31 mouse cellular contexts compared by ENCODE assay signal in the genomic region with DNA sequence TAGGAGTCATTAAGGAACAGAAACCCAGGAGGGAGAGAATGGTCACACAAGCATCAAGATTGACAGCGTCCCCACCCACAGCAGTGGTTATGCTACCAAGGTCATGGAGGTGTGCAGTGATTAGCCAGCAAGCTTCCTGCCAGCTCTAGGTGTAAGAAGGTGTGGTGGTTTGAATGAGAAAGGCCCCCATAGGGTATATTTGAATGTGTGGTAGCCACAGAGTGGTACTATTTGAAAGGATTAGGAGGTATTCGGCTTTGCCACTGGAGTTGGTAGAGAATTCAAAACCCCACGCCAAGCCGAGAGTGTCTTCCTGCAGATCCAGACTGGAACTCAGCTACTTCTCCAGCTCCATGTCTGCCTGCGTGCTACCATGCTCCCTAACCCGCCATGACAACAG. TPM values are rescaled to one million over a fixed set of nuclear protein-coding genes. Genes with fewer than 3 reads are reported as not detected.
A peak's percentile ranks its signal among the peaks of the same experiment; 100 is the strongest.
DNase-seq lines count a peak whose midpoint lies in the region; ATAC-seq and TF ChIP-seq lines count a peak whose summit lies in the region.
"Had no signal": no experiment of that assay in that cellular context is flagged by ENCODE, and none has a peak within 500 bp of the region (broad histone marks: within the 10 kb centered on the region; RNA-seq: fewer than 3 reads in every experiment).

No protein-coding gene starts in this region.

- peak; percentile 69 for DNase-seq in heart, embryonic 10.5 days (ENCODE audit: low spot score)
- peak; percentile 16 for DNase-seq in T-cell, adult 2 months (ENCODE audit: low spot score)
- DNase-seq in gastrocnemius, postnatal 25 days = no peak
- DNase-seq in midbrain, embryonic 10.5 days (ENCODE audit: low spot score) = no peak
- DNase-seq: adrenal gland, adult 2 months; adrenal gland, postnatal 14 days; cerebellum, adult 11 months; cerebellum, adult 2 months; cerebellum, adult 9-11 months; cerebellum, postnatal 25 days; embryo, embryonic 11 days; gastrocnemius, postnatal 14 days; heart, adult 2 months; heart, postnatal 10 days; heart, postnatal 4 days; kidney, adult 2 months had no signal

- H3K4me2 ChIP-seq in heart, embryonic 11.5 days = no peak overlapping the region
- H3K4me2 ChIP-seq: embryonic facial prominence, embryonic 13.5 days; forebrain, embryonic 12.5 days; forebrain, embryonic 15.5 days; heart, embryonic 12.5 days; heart, embryonic 15.5 days; hindbrain, embryonic 15.5 days had no signal

- H3K36me3 ChIP-seq in heart, embryonic 10.5 days = no peaks in the 10 kb centered on the region
- no peaks in the 10 kb centered on the region for H3K36me3 ChIP-seq in heart, embryonic 11.5 days (ENCODE audit: control insufficient read depth, insufficient read depth, low read length)
- H3K36me3 ChIP-seq in E14TG2a.4 (ENCODE audit: insufficient read depth, low read length) = no peaks in the 10 kb centered on the region
- H3K36me3 ChIP-seq in midbrain, embryonic 10.5 days = no peaks in the 10 kb centered on the region
- H3K36me3 ChIP-seq: embryonic facial prominence, embryonic 10.5 days; embryonic facial prominence, embryonic 13.5 days; forebrain, embryonic 12.5 days; forebrain, embryonic 15.5 days; heart, embryonic 12.5 days; heart, embryonic 15.5 days; hindbrain, embryonic 15.5 days had no signal

- no peak for ATAC-seq in heart, embryonic 11.5 days (replicated peaks; ENCODE audit: insufficient number of reproducible peaks, low FRiP score, low TSS enrichment)
- no peak for ATAC-seq in activated CD4-positive, CD25-positive, alpha-beta regulatory T cell, adult 4 months
- ATAC-seq: CD4-positive, CD25-positive, alpha-beta regulatory T cell, adult 4 months; forebrain, embryonic 15.5 days; intestine, postnatal 0 days; Patski had no signal

- H3K4me1 ChIP-seq in heart, embryonic 10.5 days = peaks cover 32% of the 10 kb centered on the region; the same call in 1 of the 2 replicates
- H3K4me1 ChIP-seq in heart, embryonic 11.5 days (ENCODE audit: control insufficient read depth, insufficient read depth, low read length) = peaks cover 6% of the 10 kb centered on the region; the same call in 1 of the 2 replicates
- peaks cover 76% of the 10 kb centered on the region for H3K4me1 ChIP-seq in E14TG2a.4 (replicated peaks; ENCODE audit: low read depth, low read length)
- H3K4me1 ChIP-seq in midbrain, embryonic 10.5 days = peaks cover 11% of the 10 kb centered on the region

- H3K9me3 ChIP-seq in heart, embryonic 10.5 days = no peaks in the 10 kb centered on the region
- H3K9me3 ChIP-seq in heart, embryonic 11.5 days (replicated peaks; ENCODE audit: control insufficient read depth, low read length) = no peaks in the 10 kb centered on the region
- no peaks in the 10 kb centered on the region for H3K9me3 ChIP-seq in E14TG2a.4 (ENCODE audit: low read length)
- no peaks in the 10 kb centered on the region for H3K9me3 ChIP-seq in midbrain, embryonic 10.5 days (replicated peaks)
- H3K9me3 ChIP-seq: embryonic facial prominence, embryonic 10.5 days; embryonic facial prominence, embryonic 13.5 days; forebrain, embryonic 12.5 days; forebrain, embryonic 15.5 days; G1E; heart, embryonic 12.5 days; heart, embryonic 15.5 days; hindbrain, embryonic 15.5 days had no signal

- H3K27ac ChIP-seq in heart, embryonic 10.5 days = no peak overlapping the region; the same call in 1 of the 2 replicates
- H3K27ac ChIP-seq in heart, embryonic 11.5 days (ENCODE audit: low read depth, low read length) = no peak overlapping the region
- no peak overlapping the region for H3K27ac ChIP-seq in midbrain, embryonic 10.5 days (replicated peaks)
- H3K27ac ChIP-seq: embryonic facial prominence, embryonic 10.5 days; embryonic facial prominence, embryonic 13.5 days; forebrain, embryonic 12.5 days; forebrain, embryonic 15.5 days; heart, adult 2 months; heart, embryonic 15.5 days; hindbrain, embryonic 15.5 days had no signal

- no peak for TF ChIP-seq CTCF in E14TG2a.4 (conservative IDR thresholded peaks at IDR 0.05; ENCODE audit: low read length)

- 88% methylated on average over 6 of the region's 6 CpGs for WGBS in heart, embryonic 10.5 days
- 92% methylated on average over 6 of the region's 6 CpGs for WGBS in heart, embryonic 11.5 days (ENCODE audit: insufficient replicate concordance)
- 93% methylated on average over 6 of the region's 6 CpGs for WGBS in midbrain, embryonic 10.5 days

- no peak overlapping the region for H3K4me3 ChIP-seq in heart, embryonic 10.5 days
- H3K4me3 ChIP-seq in heart, embryonic 11.5 days (ENCODE audit: low read depth, low read length) = no peak overlapping the region
- H3K4me3 ChIP-seq in E14TG2a.4 (replicated peaks; ENCODE audit: low read length) = 0 out of 2 replicates have a peak overlapping the region, but pooled peaks have one; percentile 3
- H3K4me3 ChIP-seq in midbrain, embryonic 10.5 days = no peak overlapping the region
- H3K4me3 ChIP-seq: embryonic facial prominence, embryonic 10.5 days; embryonic facial prominence, embryonic 13.5 days; erythroblast, embryonic 14.5 days; forebrain, embryonic 12.5 days; forebrain, embryonic 15.5 days; heart, adult 2 months; heart, embryonic 12.5 days; heart, embryonic 15.5 days; hindbrain, embryonic 15.5 days had no signal

- no peaks in the 10 kb centered on the region for H3K27me3 ChIP-seq in heart, embryonic 10.5 days (ENCODE audit: insufficient read depth, poor library complexity, severe bottlenecking)
- no peaks in the 10 kb centered on the region for H3K27me3 ChIP-seq in heart, embryonic 11.5 days (ENCODE audit: control insufficient read depth, insufficient read depth, low read length)
- no peaks in the 10 kb centered on the region for H3K27me3 ChIP-seq in E14TG2a.4 (ENCODE audit: insufficient read depth, low read length)
- H3K27me3 ChIP-seq in midbrain, embryonic 10.5 days (ENCODE audit: low read depth, poor library complexity, severe bottlenecking) = no peaks in the 10 kb centered on the region
- H3K27me3 ChIP-seq: embryonic facial prominence, embryonic 13.5 days; forebrain, embryonic 12.5 days; forebrain, embryonic 15.5 days; heart, embryonic 12.5 days; heart, embryonic 15.5 days; hindbrain, embryonic 15.5 days; Patski had no signal

- H3K9ac ChIP-seq in heart, embryonic 11.5 days (ENCODE audit: low read depth, low read length) = no peak overlapping the region
- H3K9ac ChIP-seq: embryonic facial prominence, embryonic 13.5 days; forebrain, embryonic 12.5 days; forebrain, embryonic 15.5 days; heart, embryonic 12.5 days; heart, embryonic 15.5 days; hindbrain, embryonic 15.5 days had no signal

RNA-seq across cellular contexts. Expression of a gene that starts 32.1 kb away (rescaled TPM):
- 24.9 and 25.8 TPM in 2 replicates for polyA plus RNA-seq in heart, embryonic 10.5 days (2016; fragmentation: Nextera tagmentation; extraction: Ambion mirVana)
- polyA plus RNA-seq in heart, embryonic 11.5 days (2014; fragmentation: Nextera tagmentation; extraction: Ambion mirVana) = 16.8 and 18.1 TPM in 2 replicates
- total RNA-seq in gastrocnemius, postnatal 25 days (2021) = 1 to 10 TPM; 4.5 to 5.3 TPM
- 10 to 100 TPM; 22.1 to 22.4 TPM for polyA plus RNA-seq in activated CD4-positive, CD25-positive, alpha-beta regulatory T cell, adult 4 months (2017; shearing (Covaris generic))
- 43.3 and 46.2 TPM in 2 replicates for polyA plus RNA-seq in midbrain, embryonic 10.5 days (2016; fragmentation: Nextera tagmentation; extraction: Ambion mirVana)

RNA-seq across cellular contexts. Expression of a gene that starts 32.4 kb away (rescaled TPM):
- 14.6 and 15.7 TPM in 2 replicates for polyA plus RNA-seq in heart, embryonic 10.5 days (2016; fragmentation: Nextera tagmentation; extraction: Ambion mirVana)
- 13.6 and 15.5 TPM in 2 replicates for polyA plus RNA-seq in heart, embryonic 11.5 days (2014; fragmentation: Nextera tagmentation; extraction: Ambion mirVana)
- 1 to 10 TPM; 5.8 to 6.1 TPM for total RNA-seq in gastrocnemius, postnatal 25 days (2021)
- 10 to 100 TPM; 11.7 to 15.1 TPM for polyA plus RNA-seq in activated CD4-positive, CD25-positive, alpha-beta regulatory T cell, adult 4 months (2017; shearing (Covaris generic))
- 20.6 and 21.6 TPM in 2 replicates for polyA plus RNA-seq in midbrain, embryonic 10.5 days (2016; fragmentation: Nextera tagmentation; extraction: Ambion mirVana)

Comparison
In these comparisons a context has a peak if more than half of its experiments do, and no peak if none do; other contexts are left out.
1. DNase-seq: peak in heart, embryonic 10.5 days (single experiment) and T-cell, adult 2 months (single experiment); none in gastrocnemius, postnatal 25 days (single experiment) and midbrain, embryonic 10.5 days (single experiment).